Mouse (Mus musculus) CH12.LX (cell line): ENCODE data around the gene Rpl31.

Experiments
- CHD2 ChIP-seq: IDR thresholded peaks from 2 replicates; pipeline ENCODE4 v1.6.1; 2011; ENCODE audit warnings: low read length, improper control_type of control experiment
- CTCF ChIP-seq, 2 experiments: IDR thresholded peaks in 1 of 2; conservative IDR thresholded peaks in 1 of 2; 2 replicates each; pipeline ENCODE4 v1.5.1; 2011 to 2012; ENCODE audit warnings: low read depth in 2 of 2, low read length in 2 of 2, improper control_type of control experiment in 1 of 2, inconsistent platforms in 1 of 2, mild to moderate bottlenecking in 1 of 2, moderate library complexity in 1 of 2
- KAT2A ChIP-seq: IDR thresholded peaks from 2 replicates; pipeline ENCODE4 v1.6.1; 2012; ENCODE audit warnings: low read length, improper control_type of control experiment, inconsistent platforms; ENCODE audit not compliant: insufficient replicate concordance
- MAX ChIP-seq: IDR thresholded peaks from 2 replicates; pipeline ENCODE4 v1.6.1; 2011; ENCODE audit warnings: low read length, improper control_type of control experiment
- MEF2A ChIP-seq: IDR thresholded peaks from 2 replicates; pipeline ENCODE4 v1.6.1; 2014; ENCODE audit warnings: low read depth, mild to moderate bottlenecking, inconsistent platforms, low read length, improper control_type of control experiment, borderline replicate concordance
- PAX5 ChIP-seq: IDR thresholded peaks from 2 replicates; pipeline ENCODE4 v1.6.1; 2012; ENCODE audit warnings: low read length, inconsistent platforms, mixed read lengths
- POLR2A ChIP-seq: IDR thresholded peaks from 2 replicates; pipeline ENCODE4 v1.6.1; 2011; ENCODE audit warnings: low read depth, mild to moderate bottlenecking, improper control_type of control experiment, low read length
- POLR2AphosphoS2 ChIP-seq: IDR thresholded peaks from 2 replicates; pipeline ENCODE4 v1.6.1; 2011; ENCODE audit warnings: low read depth, low read length, improper control_type of control experiment
- RAD21 ChIP-seq: IDR thresholded peaks from 2 replicates; pipeline ENCODE4 v1.6.1; 2011; ENCODE audit warnings: low read depth, mild to moderate bottlenecking, low read length, improper control_type of control experiment, moderate library complexity
- SMC3 ChIP-seq: IDR thresholded peaks from 2 replicates; pipeline ENCODE4 v1.6.1; 2011; ENCODE audit warnings: low read depth, low read length, improper control_type of control experiment
- USF1 ChIP-seq: IDR thresholded peaks from 2 replicates; pipeline ENCODE4 v1.6.1; 2014; ENCODE audit warnings: low read depth, mild to moderate bottlenecking, inconsistent platforms, low read length, improper control_type of control experiment

DNA sequence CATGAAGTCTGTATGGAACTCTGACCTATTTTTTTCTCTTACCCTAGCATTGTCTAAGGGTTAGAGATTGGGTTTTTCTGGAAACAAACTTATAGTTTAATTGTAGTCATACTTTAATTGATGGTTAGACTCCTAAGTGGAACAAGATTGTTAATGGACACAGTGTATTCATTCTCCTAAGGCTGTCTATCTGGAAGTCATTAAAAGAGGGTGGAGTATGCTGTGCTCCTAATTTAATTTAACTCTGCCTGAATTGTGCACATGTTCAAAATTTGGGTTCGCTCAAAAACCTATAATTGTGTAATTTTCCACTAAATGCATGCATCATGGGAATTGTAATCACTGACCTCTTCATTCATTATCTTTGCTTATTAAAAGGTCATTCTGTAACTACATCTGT lies 2.1 kb upstream of the Rpl31 start:
- TF ChIP-seq SMC3 (no peak), KAT2A (no peak), CHD2 (no peak), MAX (no peak), CTCF (conservative IDR thresholded peaks at IDR 0.05 in 1 of 2, IDR thresholded peaks at IDR 0.05 in 1 of 2; ENCODE audit: low read depth in 2 of 2, low read length in 2 of 2) (no peak), POLR2A (no peak), PAX5 (no peak), POLR2AphosphoS2 (no peak), MEF2A (no peak), USF1 (no peak), RAD21 (no peak)
